Mouse (Mus musculus): ENCODE measurements around the gene Gm44805. TPM values are rescaled to one million over a fixed set of nuclear protein-coding genes. Genes with fewer than 3 reads are reported as not detected.

The Gm44805 gene
- not detected in 2 replicates for polyA plus RNA-seq (2012; rRNA removed)

GRCm38 (mm10) chr7:19681202-19681694, at the start of gene Gm44805, which contains the start of gene Apoc4:
Gm44805 (minus strand) TSS chr7:19681423.
Apoc4 (minus strand) TSS chr7:19681479.
- DNase-seq (ENCODE audit: low read depth) = no peak

DNA sequence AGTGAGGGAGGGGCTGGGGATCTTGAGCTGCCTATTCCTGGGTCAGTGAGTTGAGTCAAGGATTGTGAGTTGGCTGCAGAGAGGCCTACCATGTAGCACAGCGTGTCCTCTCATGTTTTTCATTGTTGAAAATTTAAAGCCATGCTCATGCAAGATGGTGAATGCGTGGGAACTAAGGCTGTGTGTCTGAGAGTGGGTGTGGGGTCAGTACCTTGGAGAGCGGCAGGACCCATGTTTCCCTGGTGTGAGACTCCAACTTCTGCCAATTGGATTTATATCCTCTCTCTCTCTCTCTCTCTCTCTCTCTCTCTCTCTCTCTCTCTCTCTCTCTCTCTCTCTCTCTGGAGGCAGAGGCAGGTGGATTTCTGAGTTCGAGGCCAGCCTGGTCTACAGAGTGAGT, 45.3 kb upstream of the Gm44805 start:
- DNase-seq (ENCODE audit: low read depth) = no peak

- no peak for DNase-seq (ENCODE audit: low read depth)
These were observed 42.9 kb upstream of the Gm44805 start for GRCm38 (mm10) chr7:19724167-19724566.

- DNase-seq (ENCODE audit: low read depth) = no peak
These were observed 41.6 kb upstream of the Gm44805 start for GRCm38 (mm10) chr7:19722754-19723195.

DNA sequence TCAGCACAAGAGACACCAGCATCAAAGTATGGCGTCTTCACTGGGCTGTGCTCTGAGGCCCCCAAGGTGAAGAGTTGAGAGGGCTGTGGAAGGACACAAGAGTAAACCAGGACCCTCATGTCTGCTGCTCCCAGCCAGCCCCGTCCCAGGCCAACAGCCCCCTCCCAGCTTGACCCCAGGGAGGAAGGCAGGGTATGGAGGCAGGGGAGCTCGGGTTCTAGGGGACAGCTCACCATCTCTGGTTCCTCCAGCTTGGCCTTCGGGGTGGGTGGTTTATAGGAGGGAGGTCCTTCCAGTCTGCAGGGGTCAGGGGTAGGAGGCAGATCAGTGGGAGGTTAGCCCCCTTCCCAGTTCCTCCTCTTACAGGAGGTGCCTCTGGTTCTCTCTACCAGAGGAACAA, 38.0 kb upstream of the Gm44805 start:
- no peak for DNase-seq (ENCODE audit: low read depth)

GRCm38 (mm10) chr7:19718297-19718952, 37.2 kb upstream of the Gm44805 start:
- DNase-seq (ENCODE audit: low read depth) = no peak

DNA sequence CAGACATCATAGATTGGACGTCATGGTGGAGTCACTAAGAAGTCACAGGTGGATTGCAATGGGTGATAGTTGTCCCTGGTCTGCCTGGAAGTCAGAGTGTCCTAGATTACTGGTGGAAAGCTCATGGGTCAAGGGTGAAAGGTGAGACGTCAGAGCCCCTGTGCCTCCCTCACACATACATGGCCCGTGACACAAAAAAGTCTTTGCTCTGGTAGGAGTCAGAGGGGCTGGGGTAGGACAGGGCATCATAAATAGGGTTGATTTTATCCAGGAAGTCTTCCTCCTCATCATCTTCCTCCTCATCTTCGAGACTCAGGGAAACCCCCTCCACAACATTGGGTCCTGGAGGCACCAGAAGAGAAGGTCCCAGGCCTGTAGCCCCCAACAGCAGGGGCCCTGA, 36.1 kb upstream of the Gm44805 start:
- DNase-seq (ENCODE audit: low read depth) = no peak

- DNase-seq (ENCODE audit: low read depth) = no peak
These were observed 35.6 kb upstream of the Gm44805 start for GRCm38 (mm10) chr7:19716822-19717221.

- no peak for DNase-seq (ENCODE audit: low read depth)
These were observed 34.9 kb upstream of the Gm44805 start for GRCm38 (mm10) chr7:19716055-19716682.

DNA sequence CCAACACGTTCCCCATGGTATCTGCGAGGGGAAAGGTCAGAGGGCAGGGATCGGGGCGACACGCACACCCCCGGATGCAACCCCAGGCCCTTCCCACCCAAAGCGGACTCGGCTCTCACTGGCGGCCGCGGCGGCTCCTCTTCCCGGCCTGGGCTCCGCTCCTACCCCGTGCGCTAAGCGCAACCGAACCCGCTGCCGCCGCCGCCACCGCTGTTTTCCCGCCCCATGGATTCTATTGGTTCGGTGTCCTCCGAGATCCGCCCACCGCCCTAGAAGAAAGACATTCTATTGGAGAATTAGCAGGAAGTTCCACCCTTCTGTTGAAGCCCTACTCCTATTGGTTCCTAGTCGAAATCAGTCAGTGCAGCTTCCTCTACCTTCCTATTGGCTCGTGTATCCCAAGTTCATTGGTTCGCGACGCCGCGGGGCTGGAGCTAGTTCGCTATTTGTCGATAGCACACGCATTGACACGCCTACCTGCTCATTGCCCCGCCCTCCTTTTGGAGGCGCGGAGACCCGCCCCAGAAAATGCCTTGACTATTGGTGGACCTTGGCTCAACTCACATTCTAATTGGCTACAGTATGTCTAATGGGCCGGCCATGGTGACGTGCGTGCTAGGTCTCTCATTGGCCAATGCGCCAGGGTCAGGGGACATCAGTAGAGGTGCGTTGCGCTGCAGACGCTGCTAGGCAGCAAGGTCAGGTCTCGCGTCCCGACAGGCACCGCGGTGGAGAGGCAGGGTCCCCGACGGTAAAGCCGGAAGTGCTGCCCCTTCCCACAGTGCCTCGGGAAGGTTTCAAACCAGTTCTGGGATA, 34.2 kb upstream of the Gm44805 start, which contains the start of gene Tomm40:
Tomm40 (minus strand) TSS at position 200 of the 816 bp plus-strand sequence.
- no peak for DNase-seq (ENCODE audit: low read depth)

DNA sequence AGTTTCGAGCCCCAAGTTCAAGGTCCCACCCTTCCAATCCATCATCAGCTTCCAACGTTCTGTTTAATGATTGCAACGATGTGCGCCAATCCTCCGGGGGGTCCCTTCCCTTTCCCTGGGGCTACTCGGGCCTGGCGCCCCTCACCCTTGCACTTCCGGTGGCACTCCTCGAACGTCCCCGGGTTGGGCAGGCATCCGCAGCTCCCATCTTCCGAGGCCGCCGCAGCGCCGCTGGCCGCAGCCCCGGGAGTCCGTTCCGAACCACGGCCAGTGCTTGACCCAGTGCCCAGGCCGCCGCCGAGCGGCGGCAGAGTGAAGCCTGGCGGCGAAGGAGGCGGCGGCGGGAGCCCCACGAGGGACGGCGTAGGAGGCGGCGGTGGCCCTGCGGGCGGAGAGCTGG, 33.6 kb upstream of the Gm44805 start:
- no peak for DNase-seq (ENCODE audit: low read depth)

GRCm38 (mm10) chr7:19713598-19713997, 32.4 kb upstream of the Gm44805 start:
- DNase-seq (ENCODE audit: low read depth) = no peak

- DNase-seq (ENCODE audit: low read depth) = no peak
These were observed 32.0 kb upstream of the Gm44805 start for GRCm38 (mm10) chr7:19713196-19713595.

DNA sequence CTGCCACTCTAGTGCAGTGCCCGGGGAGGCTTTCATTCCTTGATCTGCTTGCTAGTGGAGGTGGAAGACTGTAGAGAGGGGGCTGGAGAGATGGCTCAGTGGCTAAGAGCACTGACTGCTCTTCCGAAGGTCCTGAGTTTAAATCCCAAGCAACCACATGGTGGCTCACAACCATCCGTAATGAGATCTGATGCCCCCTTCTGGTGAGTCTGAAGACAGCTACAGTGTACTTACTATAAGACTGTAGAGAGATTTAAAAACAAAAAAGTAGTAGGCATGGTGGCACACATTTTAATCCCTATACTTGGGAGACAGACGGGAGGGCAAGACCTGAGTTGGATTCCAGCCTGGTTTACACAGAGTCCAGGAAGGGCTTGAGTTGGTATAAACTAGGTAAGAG, 31.2 kb upstream of the Gm44805 start:
- no peak for DNase-seq (ENCODE audit: low read depth)

DNA sequence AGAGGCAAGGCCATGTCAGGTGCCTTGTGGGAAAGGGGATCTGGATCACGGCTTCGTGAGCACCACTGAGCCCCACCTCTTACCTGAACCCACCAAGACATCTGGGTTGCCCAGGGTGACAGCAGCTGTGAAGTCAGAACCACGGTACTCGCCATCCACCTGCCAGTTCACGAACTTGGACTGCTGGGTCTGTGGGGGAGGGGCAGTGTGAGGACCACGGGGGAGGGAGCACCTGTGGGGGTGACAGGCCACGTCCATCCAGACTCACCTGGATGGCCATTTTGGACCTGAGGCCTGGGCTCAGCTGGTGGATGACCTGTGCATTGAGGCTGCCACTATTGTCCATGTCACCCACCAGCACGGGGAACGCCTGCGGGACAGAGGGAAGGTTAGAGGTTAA, 29.4 kb upstream of the Gm44805 start:
- no peak for DNase-seq (ENCODE audit: low read depth)

GRCm38 (mm10) chr7:19705271-19705670, 24.0 kb upstream of the Gm44805 start:
- DNase-seq (ENCODE audit: low read depth) = no peak

DNA sequence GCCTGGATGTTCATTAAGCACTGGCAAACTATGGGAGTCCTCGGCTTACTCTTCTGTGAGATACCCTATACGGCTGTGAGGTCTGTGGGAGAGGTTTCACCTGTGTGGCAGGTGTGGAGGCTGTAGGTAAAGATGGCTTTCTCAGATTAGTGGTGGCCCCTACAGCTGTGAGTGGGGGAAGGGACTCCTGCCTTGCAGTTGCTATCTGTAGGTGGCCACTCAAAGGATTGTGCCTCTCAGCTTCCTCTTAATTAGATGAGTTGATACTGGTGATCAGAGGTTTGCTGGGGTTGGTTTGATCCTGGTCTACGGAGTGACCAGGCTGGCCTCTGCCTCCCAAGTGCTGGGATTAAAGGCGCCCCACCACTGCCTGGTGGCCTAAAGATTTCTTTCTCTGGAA, 23.3 kb upstream of the Gm44805 start:
- no peak for DNase-seq (ENCODE audit: low read depth)

GRCm38 (mm10) chr7:19702859-19703555, 21.8 kb upstream of the Gm44805 start:
- no peak for DNase-seq (ENCODE audit: low read depth)

DNA sequence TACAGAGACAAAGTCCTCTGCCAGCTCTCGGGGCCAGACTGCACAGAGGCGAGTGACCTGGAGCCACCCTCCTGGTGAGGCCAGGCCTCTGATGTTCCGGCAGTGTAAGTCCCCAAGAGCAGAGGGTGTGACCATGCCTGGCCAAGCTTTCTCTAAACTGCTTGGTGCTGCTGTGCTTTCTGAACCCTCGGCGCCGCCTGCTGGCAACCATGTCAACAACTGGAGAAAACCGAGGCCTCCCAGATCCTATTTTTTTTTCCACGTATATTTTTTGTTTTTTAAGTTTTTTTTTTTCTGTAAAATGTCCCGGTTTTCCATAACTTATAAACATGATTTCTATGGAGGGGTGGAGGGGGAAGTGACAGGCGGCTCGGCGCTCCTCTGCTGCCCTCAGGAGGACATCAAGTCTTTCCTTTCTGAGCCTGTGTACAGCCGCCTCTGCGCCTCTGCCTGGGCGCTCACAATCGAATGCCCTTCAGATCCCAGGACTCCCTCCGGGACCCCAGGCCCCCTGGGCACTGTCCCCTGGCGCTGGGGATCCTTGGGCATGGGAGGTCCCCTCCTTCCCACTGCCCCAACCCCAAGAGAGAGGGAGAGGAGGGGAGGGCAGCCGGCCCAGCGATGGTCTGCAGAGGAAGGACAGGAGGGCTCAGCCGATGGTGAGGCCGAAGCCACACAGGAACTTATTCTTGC, 20.0 kb upstream of the Gm44805 start:
- DNase-seq (ENCODE audit: low read depth) = no peak

DNA sequence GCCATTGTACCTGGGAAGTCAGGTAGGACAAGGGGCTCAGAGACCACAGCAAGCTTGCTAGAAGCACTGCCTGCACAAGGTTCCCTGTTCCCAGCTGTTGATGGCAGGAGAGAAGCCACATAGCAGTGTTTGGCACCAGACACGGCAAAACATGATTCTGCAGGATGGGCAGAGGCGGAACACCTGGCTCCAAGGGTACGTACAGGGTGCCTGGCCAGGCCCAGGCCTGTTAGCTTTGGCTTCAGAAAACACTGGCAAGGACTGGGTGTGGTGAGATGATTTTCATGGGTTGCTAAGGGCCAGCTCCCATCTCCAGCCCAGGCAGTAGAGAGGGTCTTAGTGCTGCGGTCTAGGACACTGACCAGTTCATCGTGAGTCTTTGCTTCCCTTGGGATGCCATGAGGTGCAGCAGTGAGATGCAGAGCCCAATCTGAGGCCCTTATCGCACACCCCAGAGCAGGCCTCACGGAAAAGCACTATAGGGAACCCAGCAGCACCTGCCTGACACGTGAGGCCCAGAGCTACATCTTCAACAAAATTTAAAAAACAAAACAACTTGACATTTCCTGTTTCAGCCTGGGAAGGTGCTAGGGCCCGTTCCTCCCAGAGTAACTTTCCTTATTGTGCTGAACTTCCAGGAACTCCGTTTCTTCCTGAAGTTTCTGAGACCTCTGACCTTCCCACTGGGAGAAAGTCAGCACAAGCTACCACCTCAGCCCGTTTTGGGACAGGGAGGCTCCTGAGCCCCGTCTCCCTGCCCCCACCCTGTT, 19.3 kb upstream of the Gm44805 start:
- no peak for DNase-seq (ENCODE audit: low read depth)

DNA sequence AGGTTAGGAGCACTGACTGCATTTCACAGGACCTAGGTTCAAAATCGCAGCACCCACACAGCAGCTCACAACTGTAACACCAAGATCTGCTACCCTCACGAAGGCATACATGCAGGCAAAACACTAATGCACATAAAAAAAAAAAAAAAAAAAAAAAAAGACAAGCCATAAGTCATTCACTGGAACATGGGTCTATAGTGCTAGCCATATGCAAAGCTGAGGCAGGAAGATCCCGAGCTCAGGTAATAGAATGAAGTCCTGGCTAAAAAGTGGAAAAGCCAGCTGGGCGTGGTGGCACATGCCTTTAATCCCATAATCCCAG, 18.6 kb upstream of the Gm44805 start:
- DNase-seq (ENCODE audit: low read depth) = no peak

All from gonadal fat pad, adult 2 months (tissue).